Mouse (Mus musculus) heart, postnatal 4 days (tissue): ENCODE data around the gene Klhl15. TPM values are rescaled to one million over a fixed set of nuclear protein-coding genes. Genes with fewer than 3 reads are reported as not detected.
A peak's percentile ranks its signal among the peaks of the same experiment; 100 is the strongest.

Source experiments
- DNase-seq: peaks from one replicate; pipeline ENCODE4 v3.0.0; 2021
- microRNA-seq, 2 experiments: library from miRNA; unstranded; fragments of <30 nt; microRNA quantifications; one replicate each; pipeline ENCODE4 v1.2.0; 2021 to 2022
- total RNA-seq, 2 experiments: library from RNA; stranded (reverse); gene quantifications; 2 replicates each; pipeline ENCODE4 v1.2.3; 2021

The Klhl15 gene
- 10 to 100 TPM; 11.3 to 12.0 TPM for total RNA-seq

GRCm38 (mm10) chrX:94234532-94235189 lies at the start of gene Klhl15:
Klhl15 (plus strand) TSS chrX:94234599.
- peak; percentile 87 for DNase-seq

- no peak for DNase-seq
Observed at GRCm38 (mm10) chrX:94185156-94185555, 49.2 kb upstream of the Klhl15 start.

- peak; percentile 43 for DNase-seq
Observed at GRCm38 (mm10) chrX:94193901-94194300, 40.5 kb upstream of the Klhl15 start.

- DNase-seq = peak; percentile 74
Observed at GRCm38 (mm10) chrX:94197789-94198188, 36.6 kb upstream of the Klhl15 start.

- DNase-seq = no peak
Observed at GRCm38 (mm10) chrX:94212264-94212596, 22.2 kb upstream of the Klhl15 start.

- DNase-seq = peak; percentile 94
Observed at GRCm38 (mm10) chrX:94212597-94213321, 21.6 kb upstream of the Klhl15 start, which contains the start of gene Eif2s3x. Eif2s3x (minus strand) TSS chrX:94212862.

GRCm38 (mm10) chrX:94213384-94213783 lies 21.0 kb upstream of the Klhl15 start:
- peak; percentile 4 for DNase-seq

GRCm38 (mm10) chrX:94233432-94233831 lies 967 bp upstream of the Klhl15 start:
- no peak for DNase-seq

- DNase-seq = no peak
Observed at GRCm38 (mm10) chrX:94233936-94234531, 365 bp upstream of the Klhl15 start.

- no peak for DNase-seq
Observed at GRCm38 (mm10) chrX:94235190-94235555, 774 bp downstream of the Klhl15 start.

GRCm38 (mm10) chrX:94235601-94236000 lies 1.2 kb downstream of the Klhl15 start:
- no peak for DNase-seq

- DNase-seq = peak; percentile 30
Observed at GRCm38 (mm10) chrX:94288923-94289322, 54.5 kb downstream of the Klhl15 start.

GRCm38 (mm10) chrX:94302928-94303327 lies 68.5 kb downstream of the Klhl15 start:
- DNase-seq = no peak

GRCm38 (mm10) chrX:94321036-94321902 lies 86.9 kb downstream of the Klhl15 start:
- DNase-seq = no peak

Small RNA genes lying within 50 kb of the gene (microRNA-seq; reads per million reads assigned to microRNA genes)
- gene Mir7673 = 0 to 0.35 reads per million in 2 experiments

Other genes with a start within 250 kb of the Klhl15 start
- 10 to 100 TPM; 31.7 to 32.0 TPM for gene Zfx, start 110.9 kb upstream of the Klhl15 start, total RNA-seq
- 100 to 1,000 TPM; 130 to 205 TPM for gene Eif2s3x, start 21.7 kb upstream of the Klhl15 start, total RNA-seq
- gene Fam90a1b, start 132.2 kb downstream of the Klhl15 start, total RNA-seq = not detected
- 100 to 1,000 TPM; 145 to 186 TPM for gene Apoo, start 132.5 kb downstream of the Klhl15 start, total RNA-seq